Mouse (Mus musculus) thymus, postnatal 36 days (tissue): ENCODE measurements around the gene Nop56.
A peak's percentile ranks its signal among the peaks of the same experiment; 100 is the strongest.

Experiments
- DNase-seq, 2 experiments: peaks; one replicate each; pipeline ENCODE4 v3.0.0; 2022; ENCODE audit warnings: mixed read lengths in 2 of 2

The Nop56 gene

DNA sequence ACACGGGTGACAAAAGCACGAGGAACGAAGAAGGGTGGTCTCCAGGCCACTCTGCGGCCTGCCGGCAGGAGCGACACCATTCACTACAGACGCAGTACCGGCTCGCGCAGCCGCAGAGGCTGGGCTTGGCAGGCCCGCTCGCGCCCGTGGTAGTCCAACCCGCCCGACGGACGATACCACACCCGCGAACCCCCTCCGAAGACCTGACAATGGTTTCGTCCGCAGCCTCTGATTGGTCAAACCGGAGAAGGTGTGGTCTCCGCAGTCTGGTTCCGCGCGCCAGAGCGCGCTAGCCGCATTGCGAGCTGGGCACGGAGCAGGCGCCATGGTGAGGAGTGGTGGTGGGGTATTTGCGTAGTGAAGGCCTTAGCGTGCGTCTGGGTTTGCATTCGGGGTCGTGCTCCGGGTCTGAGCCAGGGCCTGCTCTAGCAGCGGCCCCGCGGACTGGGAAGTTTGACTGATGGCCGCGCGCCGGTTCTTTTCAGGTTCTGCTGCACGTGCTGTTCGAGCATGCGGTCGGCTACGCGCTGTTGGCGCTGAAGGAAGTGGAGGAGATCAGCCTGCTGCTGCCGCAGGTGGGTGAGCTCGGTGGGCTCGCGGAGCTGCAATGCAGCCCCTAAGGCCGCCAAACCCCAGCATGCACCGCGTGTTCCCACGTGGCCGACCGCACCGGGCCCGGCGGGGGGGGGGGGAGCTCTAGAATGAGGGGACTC is at the start of gene Nop56:
Gene Nop56, plus strand, starts transcription at position 282 of the 713 bp plus-strand sequence.
- peak; percentile 98 to 99 for DNase-seq

DNA sequence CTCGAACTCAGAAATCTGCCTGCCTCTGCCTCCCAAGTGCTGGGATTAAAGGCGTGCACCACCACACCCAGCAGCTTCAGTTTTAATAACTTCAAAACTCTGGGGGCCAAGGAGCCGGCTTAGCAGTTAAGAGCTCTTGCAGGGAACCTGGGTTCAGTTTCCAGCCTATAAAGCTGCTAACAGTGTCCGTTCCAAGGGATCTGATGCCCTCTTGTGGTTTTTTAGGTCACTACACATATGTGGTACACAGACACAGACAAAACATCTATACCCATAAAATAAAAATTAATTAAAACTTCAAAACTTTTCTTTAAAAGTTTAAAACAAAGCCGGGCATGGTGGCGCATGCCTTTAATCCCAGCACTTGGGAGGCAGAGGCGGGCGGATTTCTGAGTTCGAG is 27.3 kb upstream of the Nop56 start:
- DNase-seq: peak in 1 of 2 experiments; percentile 10

DNA sequence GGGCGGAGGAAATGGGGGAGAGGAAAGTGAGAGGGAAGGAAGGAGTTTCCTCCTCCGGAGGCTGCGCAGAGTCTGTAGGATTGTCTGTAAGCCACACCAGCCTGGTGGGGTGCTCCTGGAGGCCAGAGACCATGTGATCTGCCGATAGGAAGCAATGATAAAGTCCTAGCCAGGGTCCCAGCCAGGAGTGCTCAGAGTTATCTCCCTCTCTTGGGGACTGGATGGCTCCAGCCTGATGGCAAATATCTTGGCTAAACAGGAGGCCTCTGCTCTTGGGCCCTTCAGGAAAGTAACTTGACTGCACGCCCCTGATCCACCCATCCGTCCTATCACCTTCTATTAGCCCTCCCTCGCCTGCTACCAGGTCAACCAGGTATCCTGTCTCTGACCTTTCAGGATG is 26.0 kb upstream of the Nop56 start:
- no peak for DNase-seq

DNA sequence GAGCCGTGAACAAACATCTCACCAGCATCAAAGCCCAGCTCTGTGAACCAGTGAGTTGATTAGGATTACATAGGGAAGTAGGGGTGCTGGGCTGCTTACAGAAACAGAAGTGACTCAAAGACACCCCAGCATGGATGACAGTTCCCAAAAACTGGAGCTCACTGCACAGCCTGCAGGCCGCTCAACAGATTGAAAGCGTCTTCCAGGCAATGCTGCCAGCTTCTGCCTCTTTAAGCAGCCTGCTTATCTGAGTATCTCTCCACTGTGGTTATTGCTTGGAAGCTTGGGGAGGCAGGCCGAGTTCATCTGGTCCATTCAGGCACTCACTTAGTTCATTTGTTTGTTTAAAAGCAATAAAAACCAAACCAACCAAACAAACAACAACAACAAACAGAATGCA is 17.5 kb upstream of the Nop56 start:
- no peak for DNase-seq

DNA sequence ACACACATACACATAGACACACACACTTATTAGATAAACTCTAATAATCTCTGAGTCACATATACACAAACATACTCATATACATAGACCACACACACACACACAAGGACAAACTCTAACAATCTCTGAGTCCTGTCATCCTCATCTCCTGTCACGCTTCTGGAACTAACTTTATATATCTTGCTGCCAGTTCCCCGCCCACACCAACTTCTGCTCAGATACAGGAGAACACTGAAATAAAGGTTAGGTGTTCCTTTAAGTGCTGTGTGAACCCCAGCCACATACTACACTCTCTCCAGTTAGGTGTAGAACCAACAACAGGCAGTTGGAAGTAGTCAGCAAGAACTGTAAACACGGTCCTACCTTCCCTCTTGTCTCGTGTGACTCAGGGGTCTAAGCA is 13.4 kb upstream of the Nop56 start:
- no peak for DNase-seq

DNA sequence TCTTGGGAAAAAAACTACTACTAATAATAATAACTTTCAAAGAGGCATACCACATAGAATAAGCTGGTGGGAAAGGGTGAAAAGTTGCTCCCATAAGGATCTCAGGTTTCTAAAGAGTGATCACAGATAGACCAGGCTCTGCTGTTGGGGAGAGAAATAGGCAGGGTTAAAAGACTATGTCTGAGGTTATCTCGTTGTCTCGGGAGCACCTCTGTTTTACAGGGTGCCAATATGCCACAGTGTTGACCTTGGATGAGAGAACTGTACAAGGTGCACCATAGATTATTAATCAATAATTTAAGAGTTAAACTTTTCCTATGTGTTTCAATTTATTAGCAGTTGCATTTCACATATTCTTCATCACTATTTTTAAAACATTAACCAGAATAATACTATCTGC is 12.3 kb upstream of the Nop56 start:
- no peak for DNase-seq

DNA sequence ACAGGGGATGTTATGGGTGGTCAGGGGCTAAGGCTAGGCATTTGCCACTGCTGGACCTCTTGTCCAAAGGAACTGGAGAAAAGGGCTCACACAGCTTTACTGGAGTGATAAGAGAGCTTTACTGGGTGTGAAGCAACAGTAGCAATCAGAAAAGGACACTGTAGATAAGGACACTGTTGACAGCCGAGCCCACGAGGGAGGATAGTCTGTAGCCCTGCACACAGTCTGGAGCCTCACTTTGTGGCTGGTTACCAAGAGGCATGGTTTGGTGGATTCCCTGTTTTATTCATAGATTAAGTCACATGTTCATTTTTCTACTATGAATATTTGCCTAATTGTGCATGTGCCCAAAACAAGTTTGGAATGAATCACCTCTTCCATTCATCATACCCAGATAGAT is 11.8 kb upstream of the Nop56 start:
- DNase-seq: no peak

DNA sequence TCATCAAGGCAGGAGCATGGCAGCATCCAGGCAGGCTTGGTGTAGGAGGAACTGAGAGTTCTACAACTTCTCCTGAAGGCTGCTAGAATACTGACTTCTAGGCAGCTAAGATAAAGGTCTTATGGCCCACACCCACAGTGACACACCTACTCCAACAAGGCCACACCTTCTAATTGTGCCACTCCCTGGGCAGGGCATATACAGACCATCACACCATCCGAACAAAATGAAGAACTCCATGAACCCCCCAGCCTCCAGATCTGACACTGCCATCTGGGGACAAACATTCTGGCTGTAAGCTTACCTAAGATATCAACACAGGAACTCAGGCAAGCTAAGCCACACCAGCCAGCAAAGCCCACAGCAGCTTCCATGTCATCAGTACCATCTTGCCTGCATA is 8.7 kb upstream of the Nop56 start:
- no peak for DNase-seq

DNA sequence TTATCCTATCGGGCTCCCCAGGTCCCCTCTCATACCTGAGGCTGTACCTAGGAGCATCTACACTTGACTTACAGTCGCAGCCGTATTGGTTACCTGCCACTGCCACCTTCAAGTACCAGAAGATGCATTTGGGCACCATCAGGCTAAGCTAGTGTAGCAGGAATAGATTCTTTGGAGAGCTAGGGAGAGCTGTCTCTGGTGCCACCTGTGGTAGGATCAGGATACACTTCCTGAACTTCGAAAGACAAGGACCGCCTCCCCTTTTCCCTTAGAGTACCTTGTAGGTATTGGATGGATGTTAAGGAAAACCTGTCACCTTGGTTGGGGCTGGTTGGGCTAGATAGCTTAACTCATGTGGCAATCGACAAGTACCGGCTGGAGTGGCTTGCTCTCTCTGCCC is 6.2 kb upstream of the Nop56 start:
- no peak for DNase-seq

DNA sequence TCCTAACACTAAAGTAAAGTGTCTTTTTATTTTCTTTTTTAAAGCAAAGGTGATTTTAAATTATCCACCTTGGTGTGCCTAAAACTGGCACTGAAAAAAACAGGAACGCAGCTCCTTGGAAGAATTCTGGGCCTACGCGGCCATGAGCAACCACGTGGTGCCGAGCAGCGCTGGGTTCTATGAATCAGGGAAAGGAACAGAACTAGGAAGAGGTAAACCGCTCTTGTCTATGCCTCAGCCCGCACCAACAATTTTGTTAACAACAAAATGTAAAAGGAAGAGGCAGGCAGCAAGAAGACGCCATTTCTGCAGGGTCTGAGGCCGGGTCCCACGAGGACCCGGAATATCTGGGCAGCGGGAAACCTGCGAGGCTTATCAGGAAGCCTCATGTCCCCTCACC is 498 bp upstream of the Nop56 start:
- no peak for DNase-seq

DNA sequence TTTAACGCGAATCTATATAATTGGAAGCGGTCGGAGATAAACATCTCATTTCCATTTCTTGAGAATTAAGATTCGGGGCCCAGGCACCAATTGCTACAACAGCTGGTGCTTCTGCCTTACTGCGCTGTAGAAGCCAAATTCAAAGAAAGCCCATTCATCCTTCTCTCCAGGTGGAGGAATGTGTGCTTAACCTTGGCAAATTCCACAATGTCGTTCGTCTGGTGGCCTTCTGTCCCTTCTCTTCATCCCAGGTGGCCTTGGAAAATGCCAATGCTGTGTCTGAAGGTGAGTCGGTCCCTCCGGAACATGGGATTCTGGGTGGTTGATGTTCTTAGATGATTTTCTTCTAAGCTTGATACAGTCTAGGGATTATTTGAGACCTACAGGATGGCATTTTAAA is 632 bp downstream of the Nop56 start:
- no peak for DNase-seq

DNA sequence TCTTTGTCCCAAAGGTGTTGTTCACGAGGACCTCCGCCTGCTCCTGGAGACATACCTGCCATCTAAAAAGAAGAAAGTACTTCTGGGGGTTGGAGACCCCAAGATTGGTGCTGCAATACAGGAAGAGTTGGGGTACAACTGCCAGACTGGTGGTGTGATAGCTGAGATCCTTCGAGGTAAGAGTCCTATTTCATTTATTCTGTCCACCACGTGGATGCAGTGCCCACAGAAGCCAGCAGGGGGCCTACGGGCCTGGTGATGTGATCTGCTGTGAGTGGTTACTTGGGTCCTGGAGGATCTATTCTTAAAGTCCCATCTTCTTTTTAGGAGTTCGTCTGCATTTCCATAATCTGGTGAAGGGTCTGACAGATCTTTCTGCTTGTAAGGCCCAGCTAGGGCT is 1.4 kb downstream of the Nop56 start:
- peak; percentile 50 to 55 for DNase-seq

DNA sequence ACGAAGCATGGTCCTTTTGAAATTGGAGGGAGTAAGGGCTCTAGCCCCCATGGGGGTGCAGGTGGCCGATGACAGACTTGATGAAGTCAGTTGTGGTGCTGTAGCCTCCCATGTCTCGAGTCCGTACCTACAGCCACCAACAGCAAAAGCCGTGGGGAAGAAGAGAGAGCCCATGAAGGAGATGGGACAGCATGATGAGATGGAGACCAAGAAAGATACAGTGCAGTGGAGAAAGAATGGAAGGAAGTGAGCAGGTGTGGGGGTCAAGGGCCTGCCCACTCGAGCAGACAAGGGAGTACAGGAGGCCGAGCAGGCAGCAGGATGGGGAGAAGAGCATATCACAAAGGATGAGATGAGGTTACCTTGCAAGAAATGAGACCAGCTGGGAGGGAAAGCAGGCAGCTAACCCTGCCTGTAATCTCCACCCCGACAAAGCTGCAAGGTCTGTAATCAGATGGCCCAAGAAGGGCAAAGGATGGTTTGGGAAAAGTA is 5.4 kb downstream of the Nop56 start:
- DNase-seq: no peak

DNA sequence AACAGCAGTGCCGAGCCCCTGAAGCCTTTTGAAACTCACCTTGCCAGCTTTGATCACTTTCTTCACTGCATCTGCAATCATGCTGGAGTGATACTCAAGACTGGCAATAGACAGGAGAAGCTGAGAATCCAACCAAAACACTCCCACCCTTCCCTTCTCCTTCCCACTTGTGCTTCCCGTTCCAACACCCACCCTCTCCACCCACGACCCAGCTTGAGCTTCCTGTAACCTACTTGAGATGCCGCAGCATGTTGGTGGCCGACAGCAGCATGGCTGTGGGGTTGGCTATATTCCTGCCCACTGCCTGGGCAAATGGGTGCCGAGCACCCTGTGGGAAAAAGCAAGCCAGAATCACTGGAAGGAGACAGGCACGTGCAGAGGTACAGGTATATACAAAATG is 6.0 kb downstream of the Nop56 start:
- DNase-seq: no peak

DNA sequence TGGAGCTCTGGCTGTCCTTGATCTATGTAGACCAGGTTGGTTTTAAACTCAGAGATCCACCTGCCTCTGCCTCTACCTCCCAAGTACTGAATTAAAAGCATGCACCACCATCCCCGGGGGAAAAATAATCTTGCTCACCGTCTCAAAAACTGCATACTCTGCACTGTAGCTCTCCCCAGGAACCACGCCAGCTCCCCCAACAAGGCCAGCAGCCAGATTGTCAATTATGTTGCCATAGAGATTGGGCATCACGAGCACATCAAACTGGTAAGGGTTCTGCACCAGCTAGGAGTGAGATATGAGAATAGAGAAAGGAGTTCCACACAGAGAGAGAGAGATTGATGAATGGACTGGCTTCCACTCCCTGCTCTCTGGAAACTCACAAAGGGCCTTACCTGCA is 6.6 kb downstream of the Nop56 start:
- DNase-seq: no peak

DNA sequence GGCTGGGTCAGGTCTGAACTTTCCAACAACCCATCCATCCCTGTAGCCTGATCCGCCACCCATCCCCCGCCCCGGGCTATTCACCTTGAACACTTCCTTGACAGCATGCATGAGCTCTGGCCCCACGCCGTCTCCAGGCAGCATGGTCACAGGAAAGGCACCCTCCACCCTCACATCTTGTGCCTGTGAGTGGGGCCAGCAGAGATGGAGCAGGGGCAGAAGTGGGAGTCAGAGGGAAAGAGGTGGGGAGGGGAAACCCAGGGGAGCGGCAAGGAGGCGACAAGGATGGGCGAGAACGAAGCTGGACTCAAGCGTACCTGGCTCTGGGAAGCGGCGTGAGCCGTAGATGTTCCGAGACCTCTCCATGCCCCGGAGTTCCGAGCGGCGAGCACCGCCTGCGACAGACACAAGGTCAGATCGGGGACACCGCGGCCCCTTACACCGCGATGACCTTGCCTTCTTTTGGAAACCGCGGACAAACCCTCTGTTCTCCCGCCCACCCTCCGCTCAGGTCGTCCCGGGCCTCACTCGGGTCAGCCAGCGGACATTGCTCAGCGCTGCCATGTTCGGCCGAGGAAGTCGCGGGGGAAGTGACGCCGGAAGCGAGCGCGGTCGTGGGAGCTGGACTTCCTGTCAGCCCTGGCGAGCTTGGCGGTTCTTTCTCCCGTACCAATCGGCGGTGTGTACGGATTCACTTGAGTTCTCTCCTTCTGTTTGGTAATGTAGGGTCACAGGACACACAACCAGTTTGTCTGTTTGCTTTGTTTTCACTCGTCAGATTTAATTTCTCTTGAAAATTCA is 9.8 kb downstream of the Nop56 start, which contains the start of gene Idh3b:
Gene Idh3b, minus strand, starts transcription at position 694 of the 801 bp plus-strand sequence.
- peak; percentile 76 to 77 for DNase-seq

DNA sequence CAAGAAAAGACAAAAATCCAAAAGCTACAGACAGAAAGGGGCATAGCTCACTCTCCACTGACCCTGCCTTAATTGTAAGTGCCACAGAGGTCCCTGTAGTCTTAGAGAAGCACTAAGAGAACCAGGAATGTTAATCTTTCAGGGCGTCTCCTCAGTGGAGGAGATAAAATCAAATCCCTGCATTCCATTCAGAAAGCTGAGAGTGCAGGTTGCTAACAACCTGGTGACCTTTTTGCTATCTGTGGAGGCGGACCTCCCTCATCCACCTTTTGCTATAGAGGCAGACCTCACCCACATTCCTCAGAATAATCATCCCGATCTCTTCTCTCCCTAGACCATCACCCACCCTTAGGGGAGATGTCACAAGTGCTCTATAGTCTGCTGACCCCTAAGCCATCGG is 14.9 kb downstream of the Nop56 start:
- no peak for DNase-seq

DNA sequence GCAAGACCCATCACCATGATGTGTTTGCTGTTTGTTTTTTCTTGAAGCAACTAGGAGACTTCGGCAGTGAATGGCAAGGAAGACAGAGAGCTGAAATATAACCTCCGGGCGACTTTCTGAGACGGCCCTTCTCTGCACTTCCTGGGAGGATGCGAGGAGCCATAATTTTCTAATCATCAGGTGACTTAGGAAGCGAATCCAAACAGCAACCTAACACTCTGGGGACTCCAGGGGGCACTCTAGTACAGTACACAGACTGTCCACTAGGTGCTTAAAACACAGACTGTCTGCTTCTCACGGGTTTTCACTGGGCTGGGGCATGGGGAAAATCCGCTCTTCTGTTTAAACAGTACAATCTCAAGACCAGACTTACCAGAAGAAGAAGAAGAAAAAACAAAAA is 17.2 kb downstream of the Nop56 start:
- DNase-seq: peak; percentile 42 to 52

DNA sequence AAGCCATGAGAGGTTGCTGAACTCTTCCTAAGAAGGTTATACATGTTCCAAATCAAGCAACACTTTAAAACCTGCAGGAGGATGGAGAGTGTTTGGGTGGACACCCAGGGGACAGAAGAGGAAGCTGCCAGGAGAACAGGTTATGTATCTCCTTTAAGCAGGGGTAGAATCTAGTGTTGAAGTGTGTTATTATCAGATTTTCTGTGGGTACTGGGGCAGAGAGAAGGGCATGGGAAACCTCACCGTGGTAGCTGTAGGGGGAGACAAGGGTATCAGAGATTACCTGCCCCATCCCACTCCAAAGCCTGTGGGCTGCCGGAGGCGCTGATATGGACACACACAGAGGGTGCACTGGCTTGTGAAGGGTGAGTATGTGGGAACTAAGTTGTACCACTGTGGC is 18.8 kb downstream of the Nop56 start:
- no peak for DNase-seq

DNA sequence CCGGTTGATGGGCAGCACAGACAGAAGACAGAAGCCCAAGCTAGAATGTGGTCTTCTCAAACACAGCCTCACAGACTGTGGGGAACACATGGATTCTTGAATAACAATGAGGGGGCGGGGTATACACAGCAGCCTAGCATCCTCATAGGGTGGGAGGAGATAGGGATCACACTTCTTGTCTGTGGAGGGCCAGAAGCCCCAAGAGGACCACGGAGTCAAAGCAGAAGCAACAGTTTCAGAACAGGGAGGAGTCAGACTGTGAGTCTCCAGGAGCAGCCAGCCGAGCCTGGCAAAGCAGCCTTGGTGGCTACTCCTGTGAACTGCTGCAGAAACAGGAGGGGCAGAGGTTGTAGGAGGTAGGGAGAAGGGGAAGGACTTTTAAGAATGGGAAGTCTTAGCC is 19.3 kb downstream of the Nop56 start:
- DNase-seq: no peak

DNA sequence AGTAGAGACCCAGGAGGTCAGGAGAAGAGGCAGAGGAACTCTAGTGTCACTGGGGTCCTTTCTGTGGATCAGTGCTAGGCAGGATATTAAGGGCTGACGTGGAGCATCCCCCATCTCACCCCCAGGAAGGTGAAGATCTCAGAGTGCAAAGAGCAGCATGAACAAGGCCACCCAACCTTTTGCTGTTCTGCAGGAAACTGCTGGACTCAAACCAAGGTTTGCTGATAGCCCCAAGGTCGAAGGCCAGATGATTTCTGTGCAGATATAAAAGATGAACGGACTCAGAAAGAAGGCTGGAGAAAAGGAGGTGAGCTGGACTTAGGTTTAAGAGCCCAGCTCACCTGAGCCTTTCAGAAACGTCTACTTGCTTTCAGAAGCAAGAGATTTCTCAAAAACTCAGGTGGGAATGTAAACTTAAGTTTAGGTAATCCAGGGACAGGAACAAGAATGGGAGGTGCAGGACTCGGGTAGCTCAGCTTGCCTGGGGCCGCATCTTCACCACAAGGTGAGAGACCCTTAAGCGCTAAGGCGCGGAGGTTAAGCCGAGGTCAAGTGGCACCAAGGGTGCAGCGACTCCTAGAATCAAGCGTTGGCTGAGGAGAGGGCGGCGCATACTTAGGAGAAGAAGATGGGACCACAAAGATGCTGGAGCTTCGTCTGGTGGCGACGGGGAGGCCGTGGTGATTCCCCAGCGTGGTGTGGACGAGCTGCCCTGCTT is 20.1 kb downstream of the Nop56 start:
- no peak for DNase-seq

DNA sequence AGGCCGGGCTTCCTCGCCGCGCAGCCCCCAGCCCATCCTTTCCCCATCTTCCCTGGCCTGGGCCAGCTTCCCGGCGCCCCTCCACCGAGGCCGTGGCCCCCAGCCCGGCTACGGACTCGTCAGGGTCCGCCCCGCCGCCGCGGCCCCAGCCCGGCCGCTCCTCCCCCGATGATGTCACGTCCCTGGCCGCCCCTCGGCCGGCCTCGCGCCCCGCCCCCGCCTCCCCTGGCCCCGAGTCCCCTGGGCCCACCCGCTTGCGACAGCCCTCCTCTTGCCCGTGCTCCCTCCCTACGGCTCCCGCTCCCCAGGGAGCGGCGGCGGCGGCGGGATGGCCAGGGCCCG is 20.7 kb downstream of the Nop56 start, which contains the start of gene Ebf4:
Gene Ebf4, plus strand, starts transcription at position 234 of the 342 bp plus-strand sequence.
- no peak for DNase-seq

DNA sequence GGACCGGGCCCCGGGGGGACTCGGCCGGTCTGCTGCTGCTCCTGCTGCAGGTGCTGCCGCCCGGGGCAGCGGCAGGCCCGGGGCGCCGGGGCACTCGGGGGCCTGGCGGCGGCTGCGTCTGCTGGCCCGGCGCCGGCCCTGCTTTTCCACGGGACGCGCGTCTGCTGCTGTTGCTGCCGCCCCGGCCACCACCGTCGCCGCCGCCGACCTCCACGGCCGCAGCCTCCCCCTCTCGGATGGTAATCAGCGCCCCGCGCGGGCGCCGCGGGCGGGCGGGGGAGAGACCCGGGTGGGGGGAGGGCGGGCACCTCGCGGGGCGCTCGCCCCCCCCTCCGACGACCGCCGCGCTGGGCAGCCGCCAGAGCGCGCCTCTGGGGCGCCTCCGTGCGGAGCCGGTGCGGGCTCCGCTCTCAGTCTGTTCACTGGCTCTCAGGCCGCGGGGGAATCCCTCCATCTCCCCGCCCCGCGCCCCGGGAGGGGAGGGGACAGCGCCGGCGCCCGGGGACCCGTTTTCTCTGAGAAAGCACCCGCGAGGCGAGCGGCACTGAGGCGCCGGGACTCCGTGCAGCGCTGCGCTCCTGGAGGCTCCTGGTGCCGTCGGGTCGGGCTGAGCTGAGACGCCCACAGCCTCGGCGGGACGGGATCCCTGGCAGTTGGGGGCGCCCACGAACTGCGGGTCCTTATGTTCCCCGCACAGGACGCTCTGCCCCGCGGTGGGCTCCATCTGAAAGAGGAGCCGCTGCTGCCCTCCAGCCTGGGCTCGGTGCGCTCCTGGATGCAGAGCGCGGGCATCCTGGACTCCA is 21.3 kb downstream of the Nop56 start:
- peak; percentile 34 to 52 for DNase-seq
